Mouse (Mus musculus) bone marrow, adult 2 months (tissue): ENCODE data around the gene Tm2d3.

Source experiments
- CTCF ChIP-seq: fragments of 200-500 bp; IDR thresholded peaks from 2 replicates; pipeline ENCODE4 v1.5.1; 2011; ENCODE audit warnings: low read length, control low read depth; ENCODE audit not compliant: control insufficient read depth, insufficient read depth
- POLR2A ChIP-seq: fragments of 200-500 bp; IDR thresholded peaks from 2 replicates; pipeline ENCODE4 v1.6.1; 2011; ENCODE audit warnings: low read depth, mild to moderate bottlenecking, control low read depth, low read length, borderline replicate concordance; ENCODE audit not compliant: control insufficient read depth

GRCm38 (mm10) chr7:65737286-65738040, 46.5 kb downstream of the Tm2d3 start:
- TF ChIP-seq CTCF (no peak), POLR2A (no peak)
